Mouse (Mus musculus): Measurements from ENCODE around the gene Slc7a5. TPM values are rescaled to one million over a fixed set of nuclear protein-coding genes. Genes with fewer than 3 reads are reported as not detected.

Slc7a5 gene
- polyA plus RNA-seq, 1 experiment from 2014 or later: 32.2 TPM

GRCm38 (mm10) chr8:121896476-121897145 is 10.9 kb downstream of the Slc7a5 start:
- Histone ChIP-seq H3K4me3 (replicated peaks) (peak overlapping the region; percentile 56; the same call in 1 of the 2 replicates), H3K4me1 (replicated peaks) (peaks cover 84% of the 10 kb centered on the region), H3K27me3 (no peaks in the 10 kb centered on the region), H3K9ac (peak overlapping the region; percentile 91), H3K4me2 (peak overlapping the region; percentile 87), H3K9me3 (replicated peaks) (no peaks in the 10 kb centered on the region), H3K27ac (peak overlapping the region; percentile 100), H3K36me3 (peaks cover 78% of the 10 kb centered on the region)
- WGBS (ENCODE audit: insufficient replicate concordance): 83% methylated on average over 12 of the region's 12 CpGs
- DNase-seq (no peak), ATAC-seq (ENCODE audit: low read depth) (no peak)

GRCm38 (mm10) chr8:121895910-121896309 is 11.6 kb downstream of the Slc7a5 start:
- Histone ChIP-seq H3K4me3 (replicated peaks) (no peak overlapping the region), H3K27ac (peak overlapping the region; percentile 100)
- no peak for DNase-seq

GRCm38 (mm10) chr8:121892875-121893274 is 14.6 kb downstream of the Slc7a5 start:
- H3K9me3 ChIP-seq (replicated peaks): no peaks in the 10 kb centered on the region
- 90% methylated on average over 5 of the region's 5 CpGs for WGBS (ENCODE audit: insufficient replicate concordance)
- ATAC-seq (ENCODE audit: low read depth) (no peak), DNase-seq (no peak)
- H3K9ac ChIP-seq: no peak overlapping the region
- H3K27me3 ChIP-seq: no peaks in the 10 kb centered on the region
- peak overlapping the region; percentile 47; the same call in 1 of the 2 replicates for H3K27ac ChIP-seq
- H3K36me3 ChIP-seq: peaks cover 99% of the 10 kb centered on the region
- no peak overlapping the region for H3K4me2 ChIP-seq
- H3K4me3 ChIP-seq (replicated peaks): no peak overlapping the region
- peaks cover 52% of the 10 kb centered on the region for H3K4me1 ChIP-seq (replicated peaks)

More at GRCm38 (mm10) chr8:121895910-121896309, 11.6 kb downstream of the Slc7a5 start:
- ATAC-seq (ENCODE audit: low read depth): no peak
- Histone ChIP-seq H3K9ac (0 out of 2 replicates have a peak overlapping the region, but pooled peaks have one; percentile 26), H3K36me3 (peaks cover 78% of the 10 kb centered on the region), H3K27me3 (no peaks in the 10 kb centered on the region), H3K4me1 (replicated peaks) (peaks cover 77% of the 10 kb centered on the region), H3K4me2 (peak overlapping the region; percentile 42), H3K9me3 (replicated peaks) (no peaks in the 10 kb centered on the region)
- WGBS (ENCODE audit: insufficient replicate concordance): 83% methylated on average over 7 of the region's 7 CpGs

- ATAC-seq (ENCODE audit: low read depth): no peak
- no peaks in the 10 kb centered on the region for H3K27me3 ChIP-seq
- H3K27ac ChIP-seq: no peak overlapping the region
- H3K9me3 ChIP-seq (replicated peaks): no peaks in the 10 kb centered on the region
- peaks cover 100% of the 10 kb centered on the region for H3K36me3 ChIP-seq
- no peak overlapping the region for H3K9ac ChIP-seq
- H3K4me2 ChIP-seq: no peak overlapping the region
- H3K4me1 ChIP-seq (replicated peaks): peaks cover 24% of the 10 kb centered on the region
- H3K4me3 ChIP-seq (replicated peaks): no peak overlapping the region
- WGBS (ENCODE audit: insufficient replicate concordance): 86% methylated on average over 15 of the region's 15 CpGs
- DNase-seq: no peak
Measured at GRCm38 (mm10) chr8:121889810-121890785, 17.4 kb downstream of the Slc7a5 start.

GRCm38 (mm10) chr8:121889317-121889716 is 18.2 kb downstream of the Slc7a5 start:
- Histone ChIP-seq H3K4me2 (no peak overlapping the region), H3K27ac (peak overlapping the region; percentile 29; the same call in 1 of the 2 replicates), H3K9ac (no peak overlapping the region), H3K4me3 (replicated peaks) (no peak overlapping the region), H3K4me1 (replicated peaks) (peaks cover 18% of the 10 kb centered on the region), H3K27me3 (no peaks in the 10 kb centered on the region), H3K36me3 (peaks cover 100% of the 10 kb centered on the region), H3K9me3 (replicated peaks) (no peaks in the 10 kb centered on the region)
- no peak for DNase-seq
- 85% methylated on average over 1 of the region's 1 CpGs for WGBS (ENCODE audit: insufficient replicate concordance)
- ATAC-seq (ENCODE audit: low read depth): no peak

GRCm38 (mm10) chr8:121887547-121887946 is 19.9 kb downstream of the Slc7a5 start:
- Histone ChIP-seq H3K4me2 (no peak overlapping the region), H3K9me3 (replicated peaks) (no peaks in the 10 kb centered on the region), H3K4me1 (replicated peaks) (peaks cover 11% of the 10 kb centered on the region; the same call in 1 of the 2 replicates), H3K27me3 (no peaks in the 10 kb centered on the region), H3K4me3 (replicated peaks) (no peak overlapping the region), H3K36me3 (peaks cover 100% of the 10 kb centered on the region), H3K9ac (no peak overlapping the region), H3K27ac (no peak overlapping the region)
- ATAC-seq (ENCODE audit: low read depth): no peak
- 65% methylated on average over 1 of the region's 1 CpGs for WGBS (ENCODE audit: insufficient replicate concordance)
- DNase-seq: no peak

- DNase-seq: no peak
- Histone ChIP-seq H3K4me3 (replicated peaks) (no peak overlapping the region), H3K36me3 (peaks cover 100% of the 10 kb centered on the region), H3K9ac (no peak overlapping the region), H3K27me3 (no peaks in the 10 kb centered on the region), H3K9me3 (replicated peaks) (no peaks in the 10 kb centered on the region), H3K4me2 (no peak overlapping the region), H3K4me1 (replicated peaks) (peaks cover 10% of the 10 kb centered on the region), H3K27ac (no peak overlapping the region)
- ATAC-seq (ENCODE audit: low read depth): no peak
- WGBS (ENCODE audit: insufficient replicate concordance): 89% methylated on average over 6 of the region's 6 CpGs
Measured at GRCm38 (mm10) chr8:121885433-121885832, 22.1 kb downstream of the Slc7a5 start.

GRCm38 (mm10) chr8:121885001-121885400 is 22.5 kb downstream of the Slc7a5 start:
- H3K9me3 ChIP-seq (replicated peaks): no peaks in the 10 kb centered on the region
- peaks cover 100% of the 10 kb centered on the region for H3K36me3 ChIP-seq
- no peak overlapping the region for H3K4me2 ChIP-seq
- no peak overlapping the region for H3K4me3 ChIP-seq (replicated peaks)
- WGBS (ENCODE audit: insufficient replicate concordance): 91% methylated on average over 9 of the region's 9 CpGs
- no peak for DNase-seq
- no peak overlapping the region for H3K9ac ChIP-seq
- no peaks in the 10 kb centered on the region for H3K27me3 ChIP-seq
- peaks cover 13% of the 10 kb centered on the region for H3K4me1 ChIP-seq (replicated peaks)
- ATAC-seq (ENCODE audit: low read depth): no peak
- no peak overlapping the region for H3K27ac ChIP-seq

- Histone ChIP-seq H3K27ac (no peak overlapping the region), H3K4me3 (replicated peaks) (no peak overlapping the region), H3K4me1 (replicated peaks) (peaks cover 8% of the 10 kb centered on the region), H3K27me3 (no peaks in the 10 kb centered on the region), H3K9me3 (replicated peaks) (no peaks in the 10 kb centered on the region), H3K4me2 (no peak overlapping the region), H3K9ac (no peak overlapping the region), H3K36me3 (peaks cover 98% of the 10 kb centered on the region)
- WGBS (ENCODE audit: insufficient replicate concordance): 83% methylated on average over 3 of the region's 3 CpGs
- ATAC-seq (ENCODE audit: low read depth) (no peak), DNase-seq (no peak)
Measured at GRCm38 (mm10) chr8:121884181-121884580, 23.3 kb downstream of the Slc7a5 start.

- DNase-seq: no peak
- Histone ChIP-seq H3K4me2 (no peak overlapping the region), H3K4me1 (replicated peaks) (peaks cover 8% of the 10 kb centered on the region), H3K9ac (no peak overlapping the region), H3K4me3 (replicated peaks) (no peak overlapping the region), H3K36me3 (peaks cover 75% of the 10 kb centered on the region), H3K9me3 (replicated peaks) (no peaks in the 10 kb centered on the region), H3K27me3 (no peaks in the 10 kb centered on the region), H3K27ac (no peak overlapping the region)
- 77% methylated on average over 5 of the region's 5 CpGs for WGBS (ENCODE audit: insufficient replicate concordance)
- no peak for ATAC-seq (ENCODE audit: low read depth)
Measured at GRCm38 (mm10) chr8:121881921-121882320, 25.6 kb downstream of the Slc7a5 start.

- no peaks in the 10 kb centered on the region for H3K9me3 ChIP-seq (replicated peaks)
Measured at GRCm38 (mm10) chr8:121880818-121881217, 26.7 kb downstream of the Slc7a5 start.

More at GRCm38 (mm10) chr8:121880818-121881217, 26.7 kb downstream of the Slc7a5 start:
- no peak overlapping the region for H3K4me2 ChIP-seq
- H3K4me3 ChIP-seq (replicated peaks): no peak overlapping the region
- H3K27ac ChIP-seq: peak overlapping the region; percentile 29; the same call in 1 of the 2 replicates
- ATAC-seq (ENCODE audit: low read depth) (no peak), DNase-seq (no peak)
- 87% methylated on average over 1 of the region's 1 CpGs for WGBS (ENCODE audit: insufficient replicate concordance)
- peaks cover 64% of the 10 kb centered on the region for H3K36me3 ChIP-seq
- peaks cover 12% of the 10 kb centered on the region for H3K4me1 ChIP-seq (replicated peaks)
- no peaks in the 10 kb centered on the region for H3K27me3 ChIP-seq
- H3K9ac ChIP-seq: no peak overlapping the region

Data from liver, embryonic 13.5 days (tissue).